Mouse (Mus musculus): ENCODE measurements around the gene Mid2. TPM values are rescaled to one million over a fixed set of nuclear protein-coding genes. Genes with fewer than 3 reads are reported as not detected.
"Not testable (repeated sequence)": the region's sequence is repeated elsewhere in the genome, so short reads cannot be mapped to it uniquely, and the experiment has no call there.

The Mid2 gene
- polyA plus RNA-seq, 1 experiment, result 5.4 TPM

DNA sequence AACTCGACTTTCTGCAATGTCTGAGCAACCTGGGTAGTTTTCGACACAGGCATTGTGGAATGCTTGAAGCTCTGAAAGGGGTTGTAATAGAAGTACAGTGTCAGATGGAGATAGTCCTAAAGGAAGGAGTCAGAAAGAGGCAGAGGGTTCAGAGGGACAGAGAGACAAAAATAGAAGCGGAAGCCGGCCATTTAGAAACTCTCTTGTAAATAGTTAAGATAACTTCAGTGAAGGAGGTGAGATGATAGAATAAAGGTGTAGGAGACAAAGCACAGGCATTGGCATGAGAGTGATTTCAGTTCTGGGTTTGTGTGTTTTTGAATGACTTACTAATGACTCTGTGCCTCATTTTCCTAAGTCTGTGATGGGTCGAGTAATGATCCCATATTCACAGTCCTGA is 11.0 kb downstream of the Mid2 start:
- Histone ChIP-seq H3K27ac (ENCODE audit: insufficient read depth, low read depth, low read length) (no peak overlapping the region), H3K4me3 (ENCODE audit: low read depth, low read length) (no peak overlapping the region), H3K4me1 (ENCODE audit: control insufficient read depth, insufficient read depth, insufficient read length, low read length) (no peaks in the 10 kb centered on the region; the same call in 1 of the 2 replicates), H3K27me3 (ENCODE audit: control insufficient read depth, insufficient read depth, low read length) (no peaks in the 10 kb centered on the region), H3K36me3 (ENCODE audit: control insufficient read depth, insufficient read depth, low read length) (peaks cover 5% of the 10 kb centered on the region)
- TF ChIP-seq POLR2A (IDR thresholded peaks at IDR 0.05; ENCODE audit: low read depth, low read length) (no peak), CTCF (IDR thresholded peaks at IDR 0.05; ENCODE audit: extremely low read depth, insufficient read length, insufficient replicate concordance, low read depth, low read length) (no peak)
- 84% methylated on average over 5 of the region's 5 CpGs for WGBS

DNA sequence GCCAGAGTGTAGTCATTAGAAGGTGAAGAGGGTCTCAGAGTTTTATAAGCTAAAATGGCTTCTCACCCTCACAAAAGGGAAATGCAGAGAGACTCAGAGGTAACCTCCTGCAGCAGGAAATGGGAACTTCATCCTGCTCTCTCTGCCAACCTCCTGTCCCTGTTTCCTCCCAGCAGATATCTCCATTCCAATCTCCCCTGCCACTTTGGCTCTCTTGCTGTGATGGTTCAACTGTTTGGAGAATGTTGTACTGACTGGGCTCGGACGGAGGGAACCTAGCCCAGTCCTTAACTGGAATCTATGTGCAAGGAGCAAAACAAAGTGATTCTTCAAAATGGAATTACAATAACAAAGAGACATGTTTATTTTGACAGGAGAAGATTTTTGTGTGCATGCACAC is 23.9 kb downstream of the Mid2 start:
- no peak for TF ChIP-seq POLR2A (IDR thresholded peaks at IDR 0.05; ENCODE audit: low read depth, low read length)
- Histone ChIP-seq H3K4me1 (ENCODE audit: control insufficient read depth, insufficient read depth, insufficient read length, low read length) (no peaks in the 10 kb centered on the region), H3K36me3 (ENCODE audit: control insufficient read depth, insufficient read depth, low read length) (no peaks in the 10 kb centered on the region), H3K27ac (ENCODE audit: insufficient read depth, low read depth, low read length) (no peak overlapping the region), H3K4me3 (ENCODE audit: low read depth, low read length) (no peak overlapping the region), H3K27me3 (ENCODE audit: control insufficient read depth, insufficient read depth, low read length) (no peaks in the 10 kb centered on the region)
- 80% methylated on average over 2 of the region's 2 CpGs for WGBS

DNA sequence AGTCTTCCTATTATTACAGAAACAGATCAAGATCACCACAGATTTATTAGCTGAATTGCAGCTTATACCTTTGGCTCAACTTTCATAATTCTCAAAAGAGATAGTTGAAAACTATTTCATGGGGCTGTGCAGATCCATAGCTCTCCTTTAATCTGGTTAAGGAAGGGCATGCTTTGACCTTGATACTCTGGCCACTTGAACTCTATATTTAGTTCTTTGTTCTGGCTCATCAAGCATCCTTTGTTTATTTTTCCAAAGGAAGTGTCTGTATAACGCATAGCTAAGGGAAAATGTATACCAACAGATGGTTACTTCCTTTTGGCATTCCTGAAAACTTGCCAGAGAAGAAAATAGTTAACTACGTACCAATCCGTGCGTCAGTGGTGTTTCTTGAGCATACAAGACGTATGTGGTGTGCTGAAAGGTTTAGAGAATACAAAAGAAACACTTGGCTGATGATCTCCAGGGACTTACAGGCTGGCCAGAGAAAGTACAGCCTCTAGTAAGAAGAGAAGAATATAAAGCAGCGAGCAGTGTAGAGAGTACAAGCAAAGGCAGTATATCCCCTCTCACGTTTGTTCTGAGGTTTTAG is 33.6 kb downstream of the Mid2 start:
- 58% methylated on average over 6 of the region's 7 CpGs for WGBS
- not testable (repeated sequence) for H3K36me3 ChIP-seq (ENCODE audit: control insufficient read depth, insufficient read depth, low read length); H3K4me3 ChIP-seq (ENCODE audit: low read depth, low read length); H3K4me1 ChIP-seq (ENCODE audit: control insufficient read depth, insufficient read depth, insufficient read length, low read length); H3K27ac ChIP-seq (ENCODE audit: insufficient read depth, low read depth, low read length); H3K27me3 ChIP-seq (ENCODE audit: control insufficient read depth, insufficient read depth, low read length)

DNA sequence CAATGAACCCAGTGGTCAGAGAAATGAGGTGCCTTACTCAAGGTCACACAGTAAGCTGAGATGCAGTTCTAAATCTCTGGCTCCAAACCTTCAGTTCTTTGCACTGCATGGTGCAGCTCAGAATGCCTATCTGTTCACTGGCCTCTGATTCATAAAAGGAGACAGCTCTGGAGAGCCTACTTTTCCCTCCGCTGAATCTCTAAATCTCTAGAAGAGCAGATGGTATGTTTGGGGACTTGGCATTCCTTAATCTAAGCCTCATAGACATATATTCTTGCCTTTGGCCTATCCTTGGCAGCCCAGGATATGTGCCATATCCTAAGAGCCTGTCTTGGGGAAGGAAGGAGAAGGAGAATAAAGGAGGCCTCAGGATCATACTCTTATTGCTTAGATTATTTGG is 38.8 kb downstream of the Mid2 start:
- Histone ChIP-seq H3K4me1 (ENCODE audit: control insufficient read depth, insufficient read depth, insufficient read length, low read length) (no peaks in the 10 kb centered on the region), H3K36me3 (ENCODE audit: control insufficient read depth, insufficient read depth, low read length) (no peaks in the 10 kb centered on the region), H3K27me3 (ENCODE audit: control insufficient read depth, insufficient read depth, low read length) (no peaks in the 10 kb centered on the region), H3K27ac (ENCODE audit: insufficient read depth, low read depth, low read length) (no peak overlapping the region), H3K4me3 (ENCODE audit: low read depth, low read length) (no peak overlapping the region)
- WGBS, result 96% methylated on average over 1 of the region's 1 CpGs
- TF ChIP-seq CTCF (IDR thresholded peaks at IDR 0.05; ENCODE audit: extremely low read depth, insufficient read length, insufficient replicate concordance, low read depth, low read length) (no peak), POLR2A (IDR thresholded peaks at IDR 0.05; ENCODE audit: low read depth, low read length) (no peak)

DNA sequence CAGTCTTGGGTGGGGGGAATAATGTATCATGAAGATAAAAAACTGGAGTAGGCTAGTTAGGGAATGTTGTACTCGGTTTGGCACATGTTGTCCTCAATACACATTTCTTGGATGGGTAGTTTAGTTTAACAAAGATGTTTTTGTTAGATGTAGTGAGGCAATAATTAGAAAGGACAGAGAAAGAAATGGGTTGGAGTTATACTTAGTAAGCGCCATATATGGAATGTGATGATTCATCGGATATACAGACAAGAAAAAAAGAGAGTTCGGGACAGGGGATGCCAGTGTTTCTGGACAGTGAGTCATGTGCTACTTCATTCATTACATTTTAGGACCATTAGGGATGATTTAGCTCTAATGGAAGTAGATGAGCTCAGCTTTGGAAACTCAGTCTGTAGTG is 41.7 kb downstream of the Mid2 start:
- TF ChIP-seq POLR2A (IDR thresholded peaks at IDR 0.05; ENCODE audit: low read depth, low read length) (no peak), CTCF (IDR thresholded peaks at IDR 0.05; ENCODE audit: extremely low read depth, insufficient read length, insufficient replicate concordance, low read depth, low read length) (no peak)
- 90% methylated on average over 4 of the region's 4 CpGs for WGBS

DNA sequence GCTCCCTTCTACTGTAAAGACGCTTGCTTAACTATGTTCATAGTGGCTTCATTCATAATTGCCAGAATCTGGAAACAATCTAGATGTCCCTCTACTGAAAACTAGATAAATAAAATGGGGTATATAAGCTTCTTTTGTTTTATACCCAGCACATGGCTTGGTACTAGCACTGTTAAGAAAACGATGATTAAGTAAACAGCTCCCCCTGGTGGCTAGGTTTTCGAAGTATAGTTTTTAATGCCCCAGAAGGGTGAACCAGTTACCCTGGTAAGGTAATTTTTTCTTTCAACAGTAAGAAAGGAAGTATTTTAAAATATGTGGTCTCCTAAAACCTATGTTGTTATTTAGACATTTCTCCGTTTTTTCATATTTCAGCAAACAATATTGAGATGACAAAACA is 58.0 kb downstream of the Mid2 start:
- TF ChIP-seq CTCF (IDR thresholded peaks at IDR 0.05; ENCODE audit: extremely low read depth, insufficient read length, insufficient replicate concordance, low read depth, low read length) (no peak), POLR2A (IDR thresholded peaks at IDR 0.05; ENCODE audit: low read depth, low read length) (no peak)
- H3K27ac ChIP-seq (ENCODE audit: insufficient read depth, low read depth, low read length), result no peak overlapping the region
- no peaks in the 10 kb centered on the region for H3K36me3 ChIP-seq (ENCODE audit: control insufficient read depth, insufficient read depth, low read length)
- 42% methylated on average over 4 of the region's 4 CpGs for WGBS
- H3K27me3 ChIP-seq (ENCODE audit: control insufficient read depth, insufficient read depth, low read length), result no peaks in the 10 kb centered on the region
- H3K4me1 ChIP-seq (ENCODE audit: control insufficient read depth, insufficient read depth, insufficient read length, low read length), result no peaks in the 10 kb centered on the region
- no peak overlapping the region for H3K4me3 ChIP-seq (ENCODE audit: low read depth, low read length)

More for the DNA sequence above, 41.7 kb downstream of the Mid2 start:
- no peak overlapping the region for H3K27ac ChIP-seq (ENCODE audit: insufficient read depth, low read depth, low read length)
- no peaks in the 10 kb centered on the region for H3K27me3 ChIP-seq (ENCODE audit: control insufficient read depth, insufficient read depth, low read length)
- H3K4me3 ChIP-seq (ENCODE audit: low read depth, low read length), result no peak overlapping the region
- no peaks in the 10 kb centered on the region for H3K36me3 ChIP-seq (ENCODE audit: control insufficient read depth, insufficient read depth, low read length)
- H3K4me1 ChIP-seq (ENCODE audit: control insufficient read depth, insufficient read depth, insufficient read length, low read length), result no peaks in the 10 kb centered on the region

DNA sequence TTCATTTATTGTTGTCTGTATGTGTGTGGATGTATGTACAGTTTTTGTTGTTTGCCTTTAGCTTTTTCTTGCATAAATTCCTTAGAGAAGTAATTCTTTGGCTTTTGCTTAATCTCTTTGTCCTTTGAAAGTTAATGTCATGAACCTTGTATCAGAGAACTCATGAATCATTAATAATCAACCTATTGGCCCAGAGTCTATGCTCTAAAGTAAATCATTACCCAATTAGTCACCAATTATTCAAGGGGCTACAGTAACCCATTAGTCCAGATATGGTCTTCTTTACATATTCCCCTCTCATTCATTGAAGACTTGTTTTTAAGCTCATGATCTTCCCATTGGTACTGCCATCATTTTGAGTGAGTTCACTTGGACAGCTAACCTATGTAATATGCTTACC is 74.6 kb downstream of the Mid2 start:
- no peak overlapping the region for H3K4me3 ChIP-seq (ENCODE audit: low read depth, low read length)
- TF ChIP-seq CTCF (IDR thresholded peaks at IDR 0.05; ENCODE audit: extremely low read depth, insufficient read length, insufficient replicate concordance, low read depth, low read length) (no peak), POLR2A (IDR thresholded peaks at IDR 0.05; ENCODE audit: low read depth, low read length) (no peak)
- no peaks in the 10 kb centered on the region for H3K36me3 ChIP-seq (ENCODE audit: control insufficient read depth, insufficient read depth, low read length)
- no peaks in the 10 kb centered on the region for H3K27me3 ChIP-seq (ENCODE audit: control insufficient read depth, insufficient read depth, low read length)
- no peaks in the 10 kb centered on the region for H3K4me1 ChIP-seq (ENCODE audit: control insufficient read depth, insufficient read depth, insufficient read length, low read length)
- H3K27ac ChIP-seq (ENCODE audit: insufficient read depth, low read depth, low read length), result no peak overlapping the region

DNA sequence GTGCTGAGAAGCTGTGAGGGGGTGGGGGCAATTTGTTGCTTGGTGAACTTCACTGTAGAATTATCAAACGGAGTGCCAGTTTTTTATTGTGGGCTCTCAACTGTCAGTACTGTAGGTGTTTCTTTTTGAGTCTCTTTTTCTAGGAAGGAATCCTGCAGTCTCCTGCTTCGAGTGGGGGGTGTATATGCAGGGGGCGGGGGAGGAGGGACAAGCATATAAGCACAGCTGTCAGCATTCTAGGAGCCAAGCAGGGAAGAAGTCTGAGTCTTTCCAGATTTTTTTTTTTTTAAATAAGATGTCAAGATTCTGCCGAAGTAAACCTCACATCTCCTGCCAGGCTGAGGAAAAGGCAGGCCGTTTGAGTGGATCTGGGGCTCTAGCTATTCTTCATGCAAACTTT is 78.8 kb downstream of the Mid2 start:
- WGBS, result 69% methylated on average over 5 of the region's 5 CpGs
- TF ChIP-seq CTCF (IDR thresholded peaks at IDR 0.05; ENCODE audit: extremely low read depth, insufficient read length, insufficient replicate concordance, low read depth, low read length), result no peak
- TF ChIP-seq POLR2A (IDR thresholded peaks at IDR 0.05; ENCODE audit: low read depth, low read length), result no peak
- no peaks in the 10 kb centered on the region for H3K4me1 ChIP-seq (ENCODE audit: control insufficient read depth, insufficient read depth, insufficient read length, low read length)

More for the DNA sequence above, 78.8 kb downstream of the Mid2 start:
- Histone ChIP-seq H3K4me3 (ENCODE audit: low read depth, low read length) (no peak overlapping the region), H3K36me3 (ENCODE audit: control insufficient read depth, insufficient read depth, low read length) (no peaks in the 10 kb centered on the region), H3K27ac (ENCODE audit: insufficient read depth, low read depth, low read length) (no peak overlapping the region), H3K27me3 (ENCODE audit: control insufficient read depth, insufficient read depth, low read length) (no peaks in the 10 kb centered on the region)

Data from small intestine, adult 2 months (tissue).